Mouse (Mus musculus) fat pad, adult 2 months (tissue): Measurements from ENCODE around the gene Scg5.

Source experiments
- DNase-seq: peaks from one replicate; pipeline ENCODE4 v3.0.0-alpha.2; 2011; ENCODE audit warnings: low read depth, low spot score; ENCODE audit errors: extremely low read depth

Scg5 gene

DNA sequence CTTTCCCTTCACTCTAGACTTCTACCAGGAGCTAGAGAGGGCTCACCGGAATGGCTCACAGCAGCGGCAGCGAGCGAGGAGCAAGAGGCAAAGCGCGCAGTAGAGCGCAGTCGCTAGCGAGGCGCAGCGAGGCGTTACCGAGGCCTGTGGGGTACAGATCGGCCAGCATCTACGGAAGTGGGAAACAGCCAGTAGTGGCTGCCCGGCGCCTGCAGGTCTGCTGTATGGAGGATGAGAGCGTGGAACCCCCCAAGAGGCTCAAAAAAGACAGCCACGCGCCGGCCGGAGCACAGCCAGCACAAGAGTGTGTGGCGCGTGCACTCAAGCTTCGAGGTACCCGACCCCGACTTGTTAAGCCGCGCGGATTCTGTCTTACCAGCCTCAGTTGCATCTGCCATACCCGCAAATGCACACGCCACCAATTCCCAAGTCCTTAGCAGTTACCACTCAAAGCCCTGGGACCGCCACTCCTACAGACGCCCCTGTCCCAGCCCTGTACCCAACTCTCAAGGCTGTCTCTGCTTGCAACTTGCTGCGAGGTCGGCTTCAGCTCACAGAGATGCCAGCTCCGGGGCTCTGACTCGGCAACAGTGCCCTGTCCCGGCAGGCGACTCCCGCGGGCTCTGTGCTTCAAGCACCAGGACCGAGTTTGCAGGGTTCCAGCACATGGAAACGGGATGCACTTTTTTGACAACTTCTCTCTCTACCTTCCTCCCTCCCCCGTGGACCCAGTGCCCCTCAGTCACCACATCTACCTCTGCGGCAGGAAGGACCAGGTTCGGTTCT, 71.2 kb downstream of the Scg5 start:
- no peak for DNase-seq

- DNase-seq: no peak
Observed at GRCm38 (mm10) chr2:113756924-113757524, 71.9 kb downstream of the Scg5 start.

DNA sequence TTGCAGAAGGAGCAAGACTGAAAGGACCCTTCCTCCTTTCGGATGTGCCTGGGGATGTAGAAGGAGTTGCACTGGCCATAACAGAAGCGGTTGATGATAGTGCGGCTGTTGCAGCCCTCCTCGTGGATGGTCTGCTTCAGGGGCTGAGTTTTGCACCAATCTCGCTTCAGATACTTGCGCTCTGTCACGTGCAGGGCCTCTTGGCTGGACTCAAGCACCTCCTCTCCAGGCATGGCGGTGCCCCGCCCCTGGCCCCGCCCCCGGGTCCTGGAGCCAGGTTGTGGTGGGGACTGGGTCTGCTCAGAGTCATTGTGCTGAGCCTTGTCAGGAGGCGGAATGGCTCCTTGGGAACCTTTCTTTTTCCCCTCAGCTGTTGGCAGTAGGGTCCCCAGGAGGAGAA, 79.2 kb downstream of the Scg5 start:
- DNase-seq: no peak

DNA sequence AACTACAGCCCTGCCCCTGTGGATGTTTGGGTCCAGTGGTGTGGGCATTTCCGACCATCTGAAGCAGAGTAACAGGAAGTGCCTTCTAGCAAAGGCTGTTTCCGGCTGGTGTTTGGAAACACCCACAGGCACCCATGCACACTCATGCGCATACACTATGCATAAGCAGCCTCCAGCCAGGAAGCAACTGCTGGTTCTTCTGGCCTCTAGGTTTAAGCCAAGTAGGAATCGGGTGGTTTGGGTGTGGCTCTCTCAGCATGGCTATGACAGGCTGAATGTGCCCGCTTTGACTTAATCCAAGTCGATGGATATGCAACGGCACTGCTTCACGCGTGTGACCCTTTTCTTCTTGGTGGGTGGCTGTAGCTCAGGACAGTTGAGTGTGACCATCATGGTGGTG, 79.6 kb downstream of the Scg5 start:
- DNase-seq: no peak

GRCm38 (mm10) chr2:113728581-113728980, 100.3 kb downstream of the Scg5 start:
- no peak for DNase-seq
